In genomic region chr1:133878825-133879423, GRCm38 (mm10) we compare ENCODE assay signal across 18 mouse cellular contexts. TPM values are rescaled to one million over a fixed set of nuclear protein-coding genes. Genes with fewer than 3 reads are reported as not detected.
DNase-seq lines count a peak whose midpoint lies in the region; ATAC-seq lines count a peak whose summit lies in the region.
"Had no signal": no experiment of that assay in that cellular context is flagged by ENCODE, and none has a peak within 500 bp of the region (broad histone marks: within the 10 kb centered on the region; RNA-seq: fewer than 3 reads in every experiment).

No protein-coding gene starts in this region.

- H3K36me3 ChIP-seq in intestine, embryonic 15.5 days, result no peaks in the 10 kb centered on the region
- H3K36me3 ChIP-seq: forebrain, embryonic 15.5 days; heart, embryonic 10.5 days; limb, embryonic 10.5 days had no signal

- H3K9me3 ChIP-seq in intestine, embryonic 15.5 days, result no peaks in the 10 kb centered on the region
- H3K9me3 ChIP-seq: forebrain, embryonic 15.5 days; heart, embryonic 10.5 days; limb, embryonic 10.5 days had no signal

- no peak overlapping the region for H3K4me2 ChIP-seq in intestine, embryonic 15.5 days (replicated peaks)
- H3K4me2 ChIP-seq: forebrain, embryonic 15.5 days had no signal

- intact Hi-C loops in heart, postnatal 25 days (cut with DNase I), result no loop called here

- H3K27ac ChIP-seq in intestine, embryonic 15.5 days, result no peak overlapping the region
- H3K27ac ChIP-seq: forebrain, embryonic 15.5 days; heart, embryonic 10.5 days; limb, embryonic 10.5 days had no signal

- no peak overlapping the region for H3K4me3 ChIP-seq in intestine, embryonic 15.5 days (replicated peaks)
- H3K4me3 ChIP-seq: forebrain, embryonic 15.5 days; heart, embryonic 10.5 days; limb, embryonic 10.5 days had no signal

- no peaks in the 10 kb centered on the region for H3K27me3 ChIP-seq in intestine, embryonic 15.5 days (replicated peaks)
- H3K27me3 ChIP-seq: forebrain, embryonic 15.5 days had no signal

- no peak overlapping the region for H3K9ac ChIP-seq in intestine, embryonic 15.5 days
- H3K9ac ChIP-seq: forebrain, embryonic 15.5 days had no signal

- no peak for ATAC-seq in intestine, embryonic 15.5 days
- ATAC-seq: forebrain, embryonic 15.5 days; inflammation-experienced regulatory T-cells, adult 6 months had no signal

- H3K4me1 ChIP-seq in intestine, embryonic 15.5 days (replicated peaks), result peaks cover 25% of the 10 kb centered on the region

- WGBS in intestine, embryonic 15.5 days, result 63% methylated on average over 12 of the region's 12 CpGs

- peak; percentile 39 for DNase-seq in adrenal gland, postnatal 14 days
- no peak for DNase-seq in adrenal gland, postnatal 25 days
- DNase-seq in thymus, postnatal 0 days (ENCODE audit: low spot score), result peak; percentile 20
- DNase-seq in thymus, adult 18-20 months, result no peak
- DNase-seq in kidney, postnatal 36 days, result peak; percentile 58 to 61
- DNase-seq in urinary bladder, postnatal 36 days (ENCODE audit: low spot score in 2 of 2), result no peak
- DNase-seq in heart, postnatal 25 days (ENCODE audit: low spot score), result no peak
- DNase-seq: adrenal gland, adult 8-10 months; cerebellum, postnatal 25 days; gastrocnemius, postnatal 10 days; heart, postnatal 36 days had no signal

RNA-seq across cellular contexts. Expression of gene Optc, which starts 28.9 kb away (rescaled TPM):
- total RNA-seq in adrenal gland, postnatal 14 days (2021), result 1.2 and 2.1 TPM in 2 replicates
- 1.0 and 1.2 TPM in 2 replicates for total RNA-seq in adrenal gland, postnatal 25 days (2021)
- polyA plus RNA-seq in thymus, postnatal 0 days (2015; fragmentation: Nextera tagmentation; extraction: Ambion mirVana), result 0.12 and 0.42 TPM in 2 replicates
- 1.2 TPM in 2 replicates for polyA plus RNA-seq in intestine, embryonic 15.5 days (2015; fragmentation: Nextera tagmentation; extraction: Ambion mirVana)
- total RNA-seq in heart, postnatal 25 days (2021), result under 1 TPM; 0.36 to 0.42 TPM
- total RNA-seq: megakaryocyte, adult 5-6 weeks had no signal
- polyA plus RNA-seq: inflammation-experienced regulatory T-cells, adult 6 months had no signal

RNA-seq across cellular contexts. Expression of gene Prelp, which starts 42.3 kb away (rescaled TPM):
- 100 and 111 TPM in 2 replicates for total RNA-seq in adrenal gland, postnatal 14 days (2021)
- 38.0 and 39.8 TPM in 2 replicates for total RNA-seq in adrenal gland, postnatal 25 days (2021)
- 1.1 and 1.6 TPM in 2 replicates for polyA plus RNA-seq in thymus, postnatal 0 days (2015; fragmentation: Nextera tagmentation; extraction: Ambion mirVana)
- 2.3 and 2.8 TPM in 2 replicates for polyA plus RNA-seq in intestine, embryonic 15.5 days (2015; fragmentation: Nextera tagmentation; extraction: Ambion mirVana)
- 10 to 100 TPM; 30.4 to 36.3 TPM for total RNA-seq in heart, postnatal 25 days (2021)
- total RNA-seq: ES-E14 had no signal
- polyA plus RNA-seq: inflammation-experienced regulatory T-cells, adult 6 months had no signal

Comparison
In these comparisons a context has a peak if more than half of its experiments do, and no peak if none do; other contexts are left out.
1. DNase-seq: peak in adrenal gland, postnatal 14 days (single experiment), thymus, postnatal 0 days (single experiment) and kidney, postnatal 36 days (2 of 2); none in adrenal gland, postnatal 25 days (single experiment), thymus, adult 18-20 months (0 of 2), urinary bladder, postnatal 36 days (0 of 2) and heart, postnatal 25 days (single experiment).